Mouse (Mus musculus) MN1 (cell line): ENCODE results near the gene Krtap5-2.
"Not testable (repeated sequence)": the region's sequence is repeated elsewhere in the genome, so short reads cannot be mapped to it uniquely, and the experiment has no call there.

Experiments
- DNase-seq: peaks from one replicate; pipeline ENCODE4 v3.0.0-alpha.2; 2016; ENCODE audit warnings: low spot score

The Krtap5-2 gene

GRCm38 (mm10) chr7:142135934-142136333, 39.9 kb downstream of the Krtap5-2 start, which contains the start of gene Gm39115:
Gene Gm39115, minus strand, starts transcription at chr7:142136034.
- not testable (repeated sequence) for DNase-seq

- DNase-seq = peak; percentile 45
Measured at GRCm38 (mm10) chr7:142134206-142134995, 41.4 kb downstream of the Krtap5-2 start.

DNA sequence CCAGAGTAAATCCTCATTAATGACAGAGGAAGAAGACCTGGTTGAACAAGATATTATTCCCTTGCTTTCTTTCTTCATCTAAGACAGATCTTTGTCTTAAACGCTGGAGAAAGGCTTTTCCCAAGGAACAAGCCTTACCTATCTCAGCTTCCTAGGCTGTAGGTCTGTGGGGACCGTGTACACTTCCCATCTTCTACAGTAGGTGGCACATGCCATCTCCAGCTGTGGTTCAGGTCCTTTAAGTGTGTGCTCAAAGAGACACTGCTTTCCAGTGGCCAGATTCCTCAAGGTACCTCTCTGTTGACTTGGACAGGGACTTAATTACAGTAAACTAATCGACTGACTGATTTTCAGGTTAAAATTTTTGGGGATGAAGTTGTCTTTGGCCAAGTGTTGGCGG, 47.0 kb downstream of the Krtap5-2 start:
- DNase-seq = no peak
